Comparison of ENCODE assay signal across 28 mouse cellular contexts in genomic region chr6:67264935-67265334, GRCm38 (mm10). TPM values are rescaled to one million over a fixed set of nuclear protein-coding genes. Genes with fewer than 3 reads are reported as not detected.
DNase-seq lines count a peak whose midpoint lies in the region; ATAC-seq and TF ChIP-seq lines count a peak whose summit lies in the region.
"Had no signal": no experiment of that assay in that cellular context is flagged by ENCODE, and none has a peak within 500 bp of the region (broad histone marks: within the 10 kb centered on the region; RNA-seq: fewer than 3 reads in every experiment).

No protein-coding gene starts in this region.

- H3K4me2 ChIP-seq in liver, embryonic 13.5 days, result peak overlapping the region; percentile 90
- H3K4me2 ChIP-seq in intestine, postnatal 0 days (replicated peaks; ENCODE audit: low read depth), result no peak overlapping the region
- no peak overlapping the region for H3K4me2 ChIP-seq in forebrain, embryonic 14.5 days (ENCODE audit: low read length)
- H3K4me2 ChIP-seq: forebrain, embryonic 13.5 days; limb, embryonic 15.5 days had no signal

- no peaks in the 10 kb centered on the region for H3K27me3 ChIP-seq in liver, embryonic 13.5 days
- H3K27me3 ChIP-seq in intestine, postnatal 0 days (replicated peaks; ENCODE audit: control insufficient read depth, insufficient read depth, low read length), result no peaks in the 10 kb centered on the region
- no peaks in the 10 kb centered on the region for H3K27me3 ChIP-seq in forebrain, embryonic 14.5 days (replicated peaks; ENCODE audit: control insufficient read depth, insufficient read depth, low read length)
- H3K27me3 ChIP-seq: forebrain, embryonic 13.5 days; heart, embryonic 15.5 days; hindbrain, embryonic 12.5 days; intestine, embryonic 15.5 days; limb, embryonic 15.5 days; lung, embryonic 15.5 days; Patski had no signal

- peak; percentile 5 for DNase-seq in thymus, postnatal 14 days
- DNase-seq in thymus, postnatal 36 days, result no peak
- peak; percentile 31 for DNase-seq in c-Kit-positive CD71-positive TER-119-negative erythroid progenitor cells, embryonic 14.5 days (ENCODE audit: low read depth)
- DNase-seq in liver, embryonic 13.5 days, result no peak
- no peak for DNase-seq in forebrain, embryonic 14.5 days (ENCODE audit: low spot score)
- DNase-seq in urinary bladder, postnatal 25 days (ENCODE audit: low spot score), result no peak
- DNase-seq: adrenal gland, postnatal 10 days; B cell, adult 2 months; cerebellum, adult 11-12 months; cerebellum, postnatal 10 days; heart, postnatal 36 days; kidney, adult 9 months; kidney, postnatal 10 days; layer of hippocampus, postnatal 36 days; midbrain, embryonic 14.5 days; right cerebral cortex, postnatal 14 days had no signal

- 22% methylated on average over 7 of the region's 7 CpGs for WGBS in liver, embryonic 13.5 days (ENCODE audit: insufficient replicate concordance)
- 89% methylated on average over 7 of the region's 7 CpGs for WGBS in intestine, postnatal 0 days
- WGBS in forebrain, embryonic 14.5 days, result 91% methylated on average over 7 of the region's 7 CpGs

- no peak for TF ChIP-seq CTCF in intestine, postnatal 0 days (IDR thresholded peaks at IDR 0.05; ENCODE audit: low read depth)

- H3K9ac ChIP-seq in liver, embryonic 13.5 days, result 0 out of 2 replicates have a peak overlapping the region, but pooled peaks have one; percentile 81
- no peak overlapping the region for H3K9ac ChIP-seq in intestine, postnatal 0 days (ENCODE audit: low read depth, low read length)
- no peak overlapping the region for H3K9ac ChIP-seq in forebrain, embryonic 14.5 days (ENCODE audit: low read length)
- H3K9ac ChIP-seq: forebrain, embryonic 13.5 days; heart, embryonic 15.5 days; hindbrain, embryonic 12.5 days; intestine, embryonic 15.5 days; limb, embryonic 15.5 days; lung, embryonic 15.5 days had no signal

- H3K36me3 ChIP-seq in liver, embryonic 13.5 days, result peaks cover under 1% of the 10 kb centered on the region; the same call in 1 of the 2 replicates
- H3K36me3 ChIP-seq in intestine, postnatal 0 days (ENCODE audit: control insufficient read depth, insufficient read depth), result no peaks in the 10 kb centered on the region
- no peaks in the 10 kb centered on the region for H3K36me3 ChIP-seq in forebrain, embryonic 14.5 days (ENCODE audit: control insufficient read depth, insufficient read depth, low read length)
- H3K36me3 ChIP-seq: heart, embryonic 10.5 days; heart, embryonic 15.5 days; hindbrain, embryonic 12.5 days; intestine, embryonic 15.5 days; limb, embryonic 10.5 days; limb, embryonic 15.5 days; lung, embryonic 15.5 days had no signal

- no peak for ATAC-seq in liver, embryonic 13.5 days (ENCODE audit: low read depth)
- ATAC-seq in megakaryocyte progenitor cell, adult 5-6 weeks (replicated peaks; ENCODE audit: poor library complexity), result peak; percentile 19
- ATAC-seq in intestine, postnatal 0 days, result no peak
- no peak for ATAC-seq in forebrain, embryonic 14.5 days
- ATAC-seq: forebrain, embryonic 13.5 days; hindbrain, postnatal 0 days; intestine, embryonic 15.5 days; Patski had no signal

- H3K4me1 ChIP-seq in liver, embryonic 13.5 days (replicated peaks), result peaks cover 22% of the 10 kb centered on the region
- H3K4me1 ChIP-seq in intestine, postnatal 0 days (replicated peaks; ENCODE audit: control insufficient read depth, insufficient read depth, low read length), result no peaks in the 10 kb centered on the region
- H3K4me1 ChIP-seq in forebrain, embryonic 14.5 days (ENCODE audit: control insufficient read depth, insufficient read depth, low read length), result peaks cover 11% of the 10 kb centered on the region; the same call in 1 of the 2 replicates
- H3K4me1 ChIP-seq: intestine, embryonic 15.5 days had no signal

- H3K9me3 ChIP-seq in liver, embryonic 13.5 days (replicated peaks), result no peaks in the 10 kb centered on the region
- no peaks in the 10 kb centered on the region for H3K9me3 ChIP-seq in intestine, postnatal 0 days (ENCODE audit: control insufficient read depth)
- no peaks in the 10 kb centered on the region for H3K9me3 ChIP-seq in forebrain, embryonic 14.5 days (replicated peaks; ENCODE audit: control insufficient read depth, low read length)
- H3K9me3 ChIP-seq: forebrain, embryonic 13.5 days; heart, embryonic 10.5 days; heart, embryonic 15.5 days; hindbrain, embryonic 12.5 days; intestine, embryonic 15.5 days; limb, embryonic 10.5 days; limb, embryonic 15.5 days; lung, embryonic 15.5 days had no signal

- peak overlapping the region; percentile 27; the same call in 1 of the 2 replicates for H3K27ac ChIP-seq in liver, embryonic 13.5 days
- no peak overlapping the region for H3K27ac ChIP-seq in intestine, postnatal 0 days (ENCODE audit: low read depth, low read length)
- H3K27ac ChIP-seq in forebrain, embryonic 14.5 days (ENCODE audit: low read depth, low read length), result no peak overlapping the region
- H3K27ac ChIP-seq: forebrain, embryonic 13.5 days; heart, embryonic 10.5 days; hindbrain, embryonic 12.5 days; hindbrain, postnatal 0 days; intestine, embryonic 15.5 days; limb, embryonic 10.5 days; limb, embryonic 15.5 days; lung, embryonic 15.5 days had no signal

- no peak overlapping the region for H3K4me3 ChIP-seq in liver, embryonic 13.5 days (replicated peaks)
- H3K4me3 ChIP-seq in intestine, postnatal 0 days (ENCODE audit: low read depth, low read length), result no peak overlapping the region
- no peak overlapping the region for H3K4me3 ChIP-seq in forebrain, embryonic 14.5 days (ENCODE audit: low read depth, low read length)
- H3K4me3 ChIP-seq: forebrain, embryonic 13.5 days; heart, embryonic 10.5 days; hindbrain, embryonic 12.5 days; limb, embryonic 15.5 days; lung, embryonic 15.5 days had no signal

RNA-seq across cellular contexts. Expression of gene Serbp1, which starts 27.0 kb away (rescaled TPM):
- polyA plus RNA-seq in liver, embryonic 13.5 days (2015; fragmentation: Nextera tagmentation; extraction: Ambion mirVana), result 397 and 437 TPM in 2 replicates
- 1,237 and 1,242 TPM in 2 replicates for total RNA-seq in megakaryocyte progenitor cell, adult 5-6 weeks (2015)
- 2,350 and 2,917 TPM in 2 replicates for total RNA-seq in megakaryocyte progenitor cell, adult 5-6 weeks (2017)
- polyA plus RNA-seq in intestine, postnatal 0 days (2015; fragmentation: Nextera tagmentation; extraction: Ambion mirVana), result 209 and 220 TPM in 2 replicates
- 313 and 340 TPM in 2 replicates for polyA plus RNA-seq in forebrain, embryonic 14.5 days (2014; fragmentation: Nextera tagmentation; extraction: Ambion mirVana)

Comparison
In these comparisons a context has a peak if more than half of its experiments do, and no peak if none do; other contexts are left out.
1. DNase-seq: peak in thymus, postnatal 14 days (single experiment) and c-Kit-positive CD71-positive TER-119-negative erythroid progenitor cells, embryonic 14.5 days (single experiment); none in thymus, postnatal 36 days (0 of 2), liver, embryonic 13.5 days (single experiment), forebrain, embryonic 14.5 days (single experiment) and urinary bladder, postnatal 25 days (single experiment).